Mouse (Mus musculus) liver, embryonic 14.5 days (tissue): ENCODE data around the gene Rad51ap1.

Source experiments
- CTCF ChIP-seq: IDR thresholded peaks from 2 replicates; pipeline ENCODE4 v1.5.1; 2016; ENCODE audit warnings: antibody characterized with exemption, low read depth, control low read depth
- EP300 ChIP-seq: IDR thresholded peaks from 2 replicates; pipeline ENCODE4 v1.6.1; 2016; ENCODE audit warnings: antibody characterized with exemption, low read depth

- TF ChIP-seq CTCF (no peak), EP300 (no peak)
Observed at GRCm38 (mm10) chr6:126981539-126982234, 42.3 kb upstream of the Rad51ap1 start.
